Mouse (Mus musculus) spleen, postnatal 10 days (tissue): ENCODE measurements around the gene Glycam1.
"Not testable (repeated sequence)": the region's sequence is repeated elsewhere in the genome, so short reads cannot be mapped to it uniquely, and the experiment has no call there.

Experiments
- DNase-seq, 2 experiments: peaks; one replicate each; pipeline ENCODE4 v3.0.0; 2021 to 2022; ENCODE audit warnings: low spot score in 2 of 2

Gene Glycam1

DNA sequence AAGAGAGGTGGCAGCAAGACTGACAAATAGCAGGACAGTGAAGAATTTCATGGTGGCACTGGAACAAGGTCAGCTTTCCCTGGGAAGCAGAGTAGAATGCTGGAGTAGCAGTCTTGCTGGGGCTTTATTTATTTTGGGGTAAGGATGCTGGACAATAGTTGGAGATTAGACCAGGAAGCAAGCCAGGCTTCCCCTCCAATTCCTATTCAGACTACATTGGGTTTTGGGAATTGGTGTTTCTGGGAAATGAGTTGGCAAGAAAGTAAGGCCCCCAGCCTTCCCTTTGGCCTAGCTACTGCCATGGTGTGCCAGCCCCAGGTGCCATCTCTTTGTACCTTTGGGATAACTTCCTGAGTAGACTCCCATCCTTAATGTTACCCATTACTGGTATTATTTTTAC is at the start of gene Glycam1:
Gene Glycam1 (minus strand): TSS at position 101 of the 400 bp plus-strand sequence.
- no peak for DNase-seq

DNA sequence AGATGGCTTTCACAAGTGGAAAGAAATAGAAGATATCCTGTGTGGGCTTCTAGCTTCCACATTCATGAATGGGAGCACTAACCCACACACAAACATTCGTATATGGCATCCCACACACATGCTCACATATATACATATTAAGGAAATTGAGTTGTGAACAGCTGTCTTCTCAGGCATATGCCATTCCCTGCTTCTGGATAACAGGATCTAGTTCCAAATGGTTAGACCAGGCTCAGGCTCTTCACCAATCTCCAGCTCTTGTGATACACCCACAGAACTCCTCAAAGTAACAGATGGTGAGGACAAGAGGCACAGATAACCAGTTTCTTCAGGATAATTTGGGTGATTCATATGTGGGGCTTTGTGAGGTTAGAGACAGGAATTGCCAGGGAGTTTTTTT is 39.6 kb upstream of the Glycam1 start:
- no peak for DNase-seq

DNA sequence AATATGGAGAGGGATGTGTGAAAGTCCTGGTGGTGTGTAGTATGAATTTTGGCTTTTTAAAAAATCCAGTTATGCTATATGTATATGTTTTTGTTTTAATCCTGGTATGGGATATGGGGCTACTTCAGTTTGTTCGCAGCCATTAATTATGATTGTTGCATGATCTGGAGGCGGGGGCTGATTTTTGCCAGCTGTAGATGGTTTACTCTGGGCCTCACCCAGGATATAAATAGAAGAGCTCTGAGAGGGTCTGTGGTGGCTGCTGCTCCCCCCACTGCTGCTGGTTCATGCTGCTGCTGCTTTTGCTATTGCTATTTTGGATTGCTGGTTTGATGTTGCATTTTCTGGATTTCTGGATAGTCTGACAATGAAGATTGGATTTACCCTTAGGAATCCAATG is 25.9 kb upstream of the Glycam1 start:
- no peak for DNase-seq

DNA sequence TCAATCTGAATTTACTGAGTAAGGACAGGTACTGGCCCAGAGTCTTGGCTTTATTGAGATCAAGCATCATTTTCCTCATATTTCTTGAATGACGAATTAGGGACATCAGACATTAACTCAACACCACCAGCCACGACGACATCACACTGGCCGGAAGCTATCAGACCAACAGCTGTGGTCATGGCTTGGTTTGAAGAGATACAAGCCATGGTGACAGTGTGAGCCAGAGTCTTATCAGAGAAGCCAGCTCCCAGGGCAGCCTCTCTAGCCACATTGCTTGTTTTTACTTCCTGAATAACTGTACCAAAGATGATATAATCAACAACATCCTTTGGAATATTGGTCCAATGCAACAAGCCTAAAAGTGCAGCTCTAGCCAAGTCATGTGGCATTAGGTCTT is 22.9 kb upstream of the Glycam1 start:
- DNase-seq, result not testable (repeated sequence)

DNA sequence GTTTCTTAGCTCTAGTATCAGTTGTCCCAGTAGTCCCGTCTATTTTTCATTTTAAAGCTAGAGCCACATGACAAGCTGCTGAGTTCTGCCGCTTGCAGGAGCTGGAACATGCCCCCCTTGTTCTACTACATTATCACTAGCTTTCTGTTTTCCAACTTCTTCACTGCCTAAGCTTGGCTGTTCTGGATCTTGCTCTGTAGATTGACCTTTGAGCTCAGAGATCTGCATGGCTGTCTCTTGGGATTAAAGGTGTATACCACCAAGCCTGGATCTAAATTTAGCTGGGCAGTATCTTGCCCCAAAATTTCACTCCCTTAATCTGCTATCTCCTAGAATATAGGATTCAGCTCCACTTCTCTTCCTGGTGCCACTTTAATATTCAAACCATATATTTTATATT is 21.0 kb upstream of the Glycam1 start:
- DNase-seq, result no peak

DNA sequence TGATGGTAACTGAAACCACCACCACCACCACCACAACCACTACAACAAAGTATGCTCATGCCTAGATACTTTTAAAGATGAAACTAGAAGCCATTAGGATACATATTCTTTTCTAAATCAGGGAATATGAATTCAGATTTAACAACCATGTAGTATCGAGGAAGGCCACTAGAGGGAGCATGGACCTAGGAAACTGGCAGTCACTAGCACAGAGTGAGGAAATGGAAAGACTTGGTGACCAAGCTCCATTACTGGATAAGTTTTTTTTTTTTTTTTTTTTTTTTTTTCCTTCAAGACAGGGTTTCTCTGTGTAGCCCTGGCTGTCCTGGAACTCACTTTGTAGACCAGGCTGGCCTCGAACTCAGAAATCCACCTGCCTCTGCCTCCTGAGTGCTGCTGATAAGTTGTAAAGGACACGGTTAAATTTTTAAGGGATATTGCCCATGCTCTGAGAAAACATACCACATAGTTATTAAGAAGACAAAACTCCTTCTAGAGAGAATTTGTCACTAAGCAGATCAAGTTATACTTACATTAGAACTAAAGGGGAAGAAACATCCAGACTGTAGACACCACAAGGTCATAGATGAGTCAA is 12.7 kb downstream of the Glycam1 start:
- peak in 1 of 2 experiments; percentile 46 for DNase-seq

DNA sequence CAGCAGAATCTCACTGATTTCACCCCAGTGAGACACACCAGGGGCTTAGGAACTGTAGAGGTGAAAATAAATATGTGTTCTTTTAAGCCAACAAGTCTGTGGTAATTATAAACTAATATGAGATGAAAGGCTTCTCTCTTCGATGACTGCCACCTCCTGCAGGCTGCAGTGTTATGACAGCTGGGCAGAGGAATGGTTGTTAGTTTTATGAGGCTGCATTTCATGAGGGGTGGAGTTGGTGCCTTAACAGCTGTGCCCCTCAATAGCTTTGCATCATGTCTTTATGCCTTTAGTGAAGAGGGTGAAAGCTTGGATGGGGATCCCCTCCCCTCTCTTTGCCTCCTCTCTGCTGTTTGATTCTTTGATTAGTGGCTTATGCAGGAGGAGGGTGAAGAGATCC is 13.8 kb downstream of the Glycam1 start:
- peak in 1 of 2 experiments; percentile 0 for DNase-seq

DNA sequence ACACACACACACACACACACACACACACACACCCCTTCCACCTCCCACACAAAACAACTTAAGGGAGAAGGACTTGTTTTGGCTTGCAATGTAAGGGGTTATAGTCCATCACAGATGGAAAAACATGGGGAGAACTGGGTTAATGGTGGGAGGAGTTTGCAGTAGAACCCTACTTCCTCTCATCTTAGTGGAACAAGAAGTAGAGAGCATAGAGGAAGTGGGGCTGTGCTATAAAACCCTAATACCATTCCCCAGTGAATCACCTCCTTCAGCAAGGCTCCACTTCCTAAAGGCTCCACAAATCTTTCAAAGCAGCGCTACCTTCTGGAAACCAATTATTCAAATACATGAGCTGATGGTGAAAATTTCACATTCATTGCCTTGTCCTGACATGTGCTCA is 15.4 kb downstream of the Glycam1 start:
- DNase-seq, result no peak

DNA sequence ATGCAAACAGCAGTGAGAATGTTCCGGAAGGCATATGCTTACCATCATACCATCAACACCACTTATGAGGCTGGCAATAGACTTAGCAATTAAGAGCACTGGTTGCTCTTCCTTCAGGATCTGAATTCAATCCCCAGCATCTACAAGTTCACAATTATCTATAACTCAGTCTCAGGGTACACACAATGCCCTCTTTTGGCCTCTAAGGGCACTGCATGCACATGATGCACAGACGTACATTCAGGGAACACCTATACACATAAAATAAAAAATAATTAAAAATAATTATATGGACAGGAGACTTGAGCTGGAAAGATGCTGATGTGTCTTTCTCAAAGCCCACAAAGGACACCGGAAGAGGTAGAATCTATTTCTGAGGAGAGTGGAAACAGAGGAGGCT is 16.9 kb downstream of the Glycam1 start:
- no peak for DNase-seq

DNA sequence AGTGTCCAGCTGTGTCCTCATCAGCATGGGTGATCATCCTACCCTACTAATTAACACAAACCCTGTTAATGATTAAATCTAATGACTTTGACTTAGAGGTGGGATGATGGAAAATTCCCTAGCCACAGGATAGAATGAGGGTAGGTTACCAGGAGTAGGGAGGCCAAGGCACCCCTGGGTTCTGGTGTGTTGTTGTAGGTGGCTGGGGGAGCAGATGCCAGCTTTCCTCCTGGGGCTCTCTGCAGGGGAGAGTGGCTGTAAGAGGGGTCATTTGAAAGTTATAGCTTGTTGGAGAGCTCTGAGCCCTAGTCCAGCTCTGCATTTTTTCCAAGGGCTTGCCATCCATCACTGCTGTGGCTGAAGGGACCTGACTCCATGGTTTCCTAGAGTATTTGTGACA is 22.4 kb downstream of the Glycam1 start:
- no peak for DNase-seq

DNA sequence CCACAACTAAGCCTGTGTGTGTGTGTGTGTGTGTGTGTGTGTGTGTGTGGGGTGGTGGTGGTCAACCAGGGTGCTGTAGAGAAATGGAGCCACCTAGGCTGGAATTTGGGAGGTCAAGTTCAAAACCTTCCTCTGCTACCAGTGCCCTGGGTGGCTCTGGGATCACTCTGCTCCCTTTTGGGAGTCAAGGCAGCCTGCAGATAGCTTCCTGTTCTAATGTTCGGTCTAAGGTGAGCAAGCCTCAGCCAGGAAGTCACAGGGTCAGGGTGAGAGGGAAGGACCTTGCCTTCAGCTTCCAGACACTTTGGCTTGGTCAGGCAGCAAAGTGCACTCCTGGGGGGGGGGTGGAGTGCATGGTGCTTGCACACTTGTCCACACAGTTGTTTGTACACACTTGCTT is 24.2 kb downstream of the Glycam1 start:
- DNase-seq, result no peak

DNA sequence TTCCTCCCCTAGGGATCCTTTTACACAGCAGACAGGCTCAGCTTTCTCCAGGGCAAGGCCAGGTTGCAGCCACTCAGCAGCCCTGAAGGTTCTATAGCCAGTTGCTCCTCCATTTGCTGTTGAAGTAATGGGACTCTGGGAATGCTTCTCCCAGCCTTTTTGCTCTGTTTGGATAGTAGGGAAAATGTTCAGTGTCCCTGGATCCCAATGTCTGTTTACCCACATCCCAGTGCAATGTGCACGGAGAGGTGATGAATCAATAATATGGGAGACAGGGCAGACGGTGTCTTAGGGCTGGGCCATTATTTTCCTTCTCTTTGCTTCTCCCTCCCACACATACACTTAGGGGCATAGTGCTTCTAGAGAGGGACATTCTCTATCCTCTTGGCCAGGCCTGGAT is 25.6 kb downstream of the Glycam1 start:
- DNase-seq, result no peak

DNA sequence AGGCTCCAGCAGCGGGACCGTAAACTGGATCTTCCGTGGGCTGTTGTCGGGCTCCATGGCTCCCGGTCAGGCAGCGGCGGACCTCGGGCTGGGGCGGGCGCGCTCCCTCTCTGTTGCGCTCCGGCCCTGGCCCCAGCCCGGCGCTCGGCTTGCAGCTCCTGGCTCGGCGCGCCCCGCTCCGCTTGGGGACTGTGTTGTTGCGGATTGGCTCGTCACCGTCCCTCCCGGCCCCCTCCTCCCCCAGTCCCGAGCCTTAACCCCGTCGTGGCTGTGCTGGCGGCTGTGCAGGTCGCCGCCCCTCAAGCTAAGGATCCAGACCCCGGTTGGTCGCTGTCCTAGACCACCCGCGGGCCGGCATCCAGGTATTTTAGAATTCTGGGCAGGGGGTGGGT is 27.1 kb downstream of the Glycam1 start, which contains the start of gene Ppp1r1a:
Gene Ppp1r1a (minus strand): TSS at position 182 of the 392 bp plus-strand sequence.
- DNase-seq, result no peak

DNA sequence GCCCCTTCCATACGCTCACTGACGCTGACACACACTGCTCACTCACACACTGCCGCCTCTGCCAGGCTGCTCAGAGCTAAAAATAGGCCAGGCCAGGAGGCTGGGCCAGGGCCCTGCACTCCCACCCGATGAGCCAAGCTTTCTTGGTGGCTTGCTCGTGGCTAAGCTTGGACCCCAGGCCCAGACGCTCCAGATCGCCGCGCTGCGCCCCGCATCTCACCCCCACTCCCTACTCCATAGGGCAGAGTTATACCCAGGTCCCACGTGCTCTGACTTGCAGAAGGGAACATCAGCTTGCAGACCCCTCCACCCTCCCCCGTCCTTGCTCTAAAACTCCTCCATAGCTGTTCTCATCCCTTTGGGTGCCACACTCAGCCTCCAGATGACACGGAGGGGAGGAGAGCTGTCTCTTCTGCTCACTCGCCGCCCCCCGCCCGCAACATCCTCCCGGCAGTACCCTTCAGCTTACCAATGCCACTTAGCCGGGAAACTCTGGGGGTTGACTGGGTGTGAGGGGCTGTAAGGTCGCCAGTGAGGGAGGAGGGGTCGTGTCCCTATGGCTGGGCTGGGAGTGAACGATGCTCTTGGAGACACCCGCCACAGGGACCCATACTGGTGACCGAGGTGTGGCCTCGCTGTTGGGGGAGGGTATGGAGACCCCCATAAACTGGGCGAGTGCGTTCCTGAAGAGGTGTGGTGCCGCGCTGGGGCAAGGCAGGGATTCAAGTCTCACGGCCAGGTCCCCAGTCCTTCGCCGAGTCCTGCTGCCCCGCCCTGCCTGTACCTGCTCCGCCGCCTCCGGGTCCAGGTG is 27.7 kb downstream of the Glycam1 start:
- DNase-seq, result no peak

DNA sequence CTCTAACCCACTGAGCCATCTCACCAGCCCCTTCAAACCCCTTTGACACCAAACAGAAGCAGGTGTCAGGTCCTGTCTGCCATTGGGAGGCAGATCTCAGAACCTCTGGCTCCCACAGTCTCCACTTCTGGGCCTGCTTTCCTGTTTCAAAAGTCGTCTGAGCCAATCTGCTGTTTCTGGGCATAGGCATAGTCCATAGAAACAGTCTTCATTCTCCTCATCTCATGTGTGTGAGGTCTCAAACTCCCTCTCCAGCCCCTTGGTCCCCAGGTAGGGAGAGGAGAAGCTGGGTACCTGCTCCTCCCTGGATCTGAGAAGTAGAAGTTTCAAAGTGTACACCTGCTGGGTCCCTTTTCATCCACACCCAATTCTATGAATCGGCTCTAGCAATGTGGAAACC is 28.4 kb downstream of the Glycam1 start:
- DNase-seq, result no peak

DNA sequence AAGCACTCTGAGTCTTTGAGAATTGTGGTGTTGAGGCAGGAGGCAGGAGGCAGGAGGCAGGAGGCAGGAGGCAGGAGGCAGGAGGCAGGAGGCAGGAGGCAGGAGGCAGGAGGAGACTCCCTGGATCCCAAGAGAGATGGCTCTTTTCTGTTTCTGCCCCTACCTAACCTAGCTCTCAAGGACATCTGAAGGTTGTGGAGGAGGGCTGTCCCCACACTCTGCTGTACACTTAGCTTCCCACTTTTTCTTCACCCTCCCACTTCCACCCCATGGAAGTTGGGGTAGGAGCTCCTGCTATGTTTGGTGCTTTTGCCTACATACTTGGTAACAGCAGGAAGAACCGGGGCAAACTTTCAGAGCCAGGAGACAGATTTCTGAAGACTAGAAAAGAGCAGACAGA is 29.1 kb downstream of the Glycam1 start:
- DNase-seq, result no peak

DNA sequence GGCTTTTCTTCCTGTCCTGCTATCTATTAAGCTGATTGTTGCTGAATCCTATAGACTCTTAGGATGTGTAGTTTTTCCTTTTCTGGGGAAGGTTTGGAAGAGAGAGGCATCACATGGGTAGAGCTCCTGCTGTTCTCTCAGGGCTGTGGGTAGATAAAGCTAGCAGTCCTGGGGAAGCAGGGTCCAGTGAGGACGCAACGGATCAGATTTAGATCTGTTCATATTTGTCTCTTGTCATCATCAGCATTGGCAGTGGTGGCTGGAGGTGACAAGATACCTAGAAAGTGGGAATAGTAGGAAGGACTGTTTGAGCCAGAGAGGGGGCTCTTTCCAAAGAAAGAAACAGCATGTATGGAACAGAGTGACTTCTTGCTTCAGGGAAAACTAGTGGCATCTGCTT is 29.9 kb downstream of the Glycam1 start:
- no peak for DNase-seq

DNA sequence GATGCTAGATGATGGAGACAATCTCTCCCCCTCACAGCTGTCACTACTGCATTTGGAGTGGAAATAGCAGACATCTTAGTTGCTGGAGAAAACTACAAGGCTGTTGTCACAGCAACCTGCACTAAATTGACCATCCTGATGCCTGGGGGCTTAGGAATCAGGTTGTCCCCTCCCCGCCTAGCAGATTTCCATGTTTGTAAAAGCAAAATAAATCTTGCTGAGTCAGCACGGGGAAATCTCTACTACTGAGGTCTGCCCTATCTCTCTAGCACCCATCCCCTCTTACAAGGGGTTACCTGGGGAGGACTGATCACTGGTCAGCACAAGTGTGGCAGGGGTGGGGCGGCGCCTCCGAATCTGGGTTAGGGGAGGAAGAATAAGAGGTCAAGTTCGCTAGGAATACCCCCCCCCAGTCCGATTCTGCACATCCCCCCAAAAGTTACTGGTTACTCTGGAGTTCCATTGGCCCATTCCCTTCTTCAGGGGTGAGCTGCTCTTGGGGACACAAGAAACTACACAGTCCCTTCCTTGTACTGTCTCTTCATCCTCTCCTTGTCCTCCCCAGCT is 30.7 kb downstream of the Glycam1 start:
- no peak for DNase-seq

DNA sequence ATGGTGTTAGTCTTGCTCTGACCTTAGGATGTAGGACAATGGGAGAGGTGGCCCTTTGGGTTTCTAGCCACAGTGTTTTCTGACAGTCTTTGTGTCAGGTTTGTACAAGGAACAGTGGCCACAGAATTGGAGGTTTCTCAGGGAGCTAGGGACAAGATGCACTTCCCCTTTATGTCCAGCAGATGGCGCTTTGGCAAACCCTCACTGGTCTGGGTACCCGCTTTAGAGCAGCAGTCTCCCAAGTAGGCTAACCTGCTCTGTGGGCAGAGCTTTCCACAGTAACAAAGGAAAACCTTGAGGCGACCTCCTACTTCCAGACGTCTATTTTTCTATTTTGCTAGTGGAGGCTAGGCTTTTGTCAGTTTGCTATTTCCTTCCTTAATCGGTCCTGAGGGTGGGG is 34.5 kb downstream of the Glycam1 start:
- DNase-seq, result peak; percentile 16 to 51

DNA sequence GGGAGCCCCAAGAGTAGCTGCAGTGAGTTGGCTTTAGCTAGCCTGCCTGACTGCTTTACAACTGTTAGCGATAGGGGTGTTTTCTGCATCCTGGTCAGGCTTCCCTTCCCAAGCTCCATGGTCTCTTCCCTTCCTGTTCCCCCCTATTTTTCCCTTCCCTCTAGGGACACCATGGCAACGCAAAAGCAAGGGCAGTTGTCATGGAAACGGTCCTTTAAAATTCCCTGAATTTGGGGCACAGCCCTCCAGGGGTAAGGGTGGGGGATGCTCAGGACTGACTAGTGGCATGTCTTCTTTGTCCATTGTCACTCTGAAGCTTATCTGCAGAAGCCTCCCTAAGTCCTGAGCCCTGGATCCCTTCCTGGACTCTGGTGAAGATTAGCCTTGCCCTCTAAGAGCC is 41.7 kb downstream of the Glycam1 start:
- DNase-seq, result no peak

DNA sequence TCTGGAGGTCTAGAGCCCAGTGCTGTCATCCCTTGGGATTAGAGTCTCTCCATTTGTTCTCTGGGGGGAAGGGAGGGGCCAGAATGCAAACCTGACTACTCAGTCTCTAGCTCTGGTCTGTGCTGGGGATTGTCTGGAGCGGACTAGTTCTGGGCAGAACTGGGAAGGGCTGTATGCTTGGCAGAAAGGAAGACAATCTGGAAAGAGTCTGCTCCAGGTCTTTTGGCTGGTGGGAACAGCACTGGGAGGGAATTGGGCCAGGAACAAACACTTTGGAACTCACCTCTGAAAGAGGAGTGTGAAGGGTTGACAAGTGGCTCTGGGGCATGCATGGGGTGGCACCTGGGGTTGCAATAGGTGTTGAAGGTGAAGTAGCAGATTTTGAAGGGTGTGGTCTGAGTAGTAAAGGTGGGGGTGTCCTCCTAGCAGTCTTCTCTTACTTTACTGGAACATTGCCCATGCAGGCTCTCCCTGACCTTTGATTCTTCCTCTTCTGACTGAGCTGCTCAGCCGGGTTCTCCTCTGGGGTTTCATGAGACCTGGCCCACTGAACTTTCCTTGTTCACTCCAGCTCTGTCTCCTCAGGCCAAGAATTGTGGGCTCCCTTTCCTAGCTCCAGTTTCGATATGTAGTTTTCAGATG is 42.3 kb downstream of the Glycam1 start:
- no peak for DNase-seq
